Mouse (Mus musculus) right cerebral cortex, adult 2 months (tissue): ENCODE data around the gene Olfr204.
"Not testable (repeated sequence)": the region's sequence is repeated elsewhere in the genome, so short reads cannot be mapped to it uniquely, and the experiment has no call there.

Experiments
- DNase-seq, 2 experiments: peaks; one replicate each; pipeline ENCODE4 v3.0.0; 2021 to 2022; ENCODE audit warnings: low spot score in 2 of 2

The Olfr204 gene

GRCm38 (mm10) chr16:59318148-59318547 is at the start of gene Olfr204:
Gene Olfr204 (minus strand): TSS chr16:59318248.
- no peak for DNase-seq

- DNase-seq = no peak
These were observed 45.8 kb upstream of the Olfr204 start, which contains the start of gene Olfr209 for GRCm38 (mm10) chr16:59363893-59364292. Gene Olfr209 (minus strand): TSS chr16:59363993.

GRCm38 (mm10) chr16:59349146-59349545 is 31.1 kb upstream of the Olfr204 start, which contains the start of gene Olfr206:
Gene Olfr206 (minus strand): TSS chr16:59349246.
- no peak for DNase-seq

- no peak for DNase-seq
These were observed 13.0 kb upstream of the Olfr204 start, which contains the start of gene Olfr205 for GRCm38 (mm10) chr16:59331038-59331437. Gene Olfr205 (minus strand): TSS chr16:59331138.

- not testable (repeated sequence) for DNase-seq
These were observed 5.2 kb upstream of the Olfr204 start for GRCm38 (mm10) chr16:59323262-59323661.

- no peak for DNase-seq
These were observed 19.5 kb downstream of the Olfr204 start, which contains the start of gene Olfr203 for GRCm38 (mm10) chr16:59298581-59298980. Gene Olfr203 (plus strand): TSS chr16:59298881.

- not testable (repeated sequence) for DNase-seq
These were observed 30.5 kb downstream of the Olfr204 start for GRCm38 (mm10) chr16:59287576-59287975.

- no peak for DNase-seq
These were observed 31.4 kb downstream of the Olfr204 start, which contains the start of gene Olfr202 for GRCm38 (mm10) chr16:59286693-59287092. Gene Olfr202 (minus strand): TSS chr16:59286793.

GRCm38 (mm10) chr16:59283476-59283875 is 34.6 kb downstream of the Olfr204 start:
- no peak for DNase-seq

GRCm38 (mm10) chr16:59280542-59280941 is 37.5 kb downstream of the Olfr204 start:
- no peak for DNase-seq

- DNase-seq = not testable (repeated sequence)
These were observed 45.5 kb downstream of the Olfr204 start, which contains the start of gene Olfr201 for GRCm38 (mm10) chr16:59272532-59272931. Gene Olfr201 (minus strand): TSS chr16:59272632.

- not testable (repeated sequence) for DNase-seq
These were observed 49.0 kb downstream of the Olfr204 start for GRCm38 (mm10) chr16:59269097-59269496.
